Mouse (Mus musculus) embryonic facial prominence, embryonic 15.5 days (tissue): ENCODE data around the gene Dgke. TPM values are rescaled to one million over a fixed set of nuclear protein-coding genes. Genes with fewer than 3 reads are reported as not detected.
"Not testable (repeated sequence)": the region's sequence is repeated elsewhere in the genome, so short reads cannot be mapped to it uniquely, and the experiment has no call there.

Experiments
- ATAC-seq: fragments of 200-750 bp; cut with Nextera tagmentation; 2 replicates; pipeline ENCODE4 v1.8.0; 2017; ENCODE audit warnings: low read depth, moderate TSS enrichment; ENCODE audit not compliant: insufficient number of reproducible peaks, low FRiP score, low TSS enrichment
- H3K27ac ChIP-seq: fragments of 300-500 bp; sonication (generic); replicated peaks from 2 replicates; pipeline ENCODE4 v1.5.1; 2015; ENCODE audit warnings: mild to moderate bottlenecking, inconsistent platforms
- H3K27me3 ChIP-seq: fragments of 300-500 bp; sonication (generic); 2 replicates; pipeline ENCODE4 v1.6.1; 2015; ENCODE audit warnings: inconsistent platforms
- H3K36me3 ChIP-seq: fragments of 300-500 bp; sonication (generic); 2 replicates; pipeline ENCODE4 v1.6.1; 2015; ENCODE audit warnings: mild to moderate bottlenecking, inconsistent platforms
- H3K4me1 ChIP-seq: fragments of 300-500 bp; sonication (generic); 2 replicates; pipeline ENCODE4 v1.6.1; 2015; ENCODE audit warnings: inconsistent platforms
- H3K4me2 ChIP-seq: fragments of 300-500 bp; sonication (generic); replicated peaks from 2 replicates; pipeline ENCODE4 v1.6.1; 2015; ENCODE audit warnings: mild to moderate bottlenecking, inconsistent platforms
- H3K4me3 ChIP-seq: fragments of 300-500 bp; sonication (generic); replicated peaks from 2 replicates; pipeline ENCODE4 v1.5.1; 2015; ENCODE audit warnings: mild to moderate bottlenecking, inconsistent platforms
- H3K9ac ChIP-seq: fragments of 300-500 bp; sonication (generic); 2 replicates; pipeline ENCODE4 v1.6.1; 2015; ENCODE audit warnings: inconsistent platforms
- H3K9me3 ChIP-seq: fragments of 300-500 bp; sonication (generic); replicated peaks from 2 replicates; pipeline ENCODE4 v1.6.1; 2016; ENCODE audit warnings: inconsistent platforms
- WGBS: fragments of 180-500 bp; shearing (Covaris S2); methylation state at CpG from one replicate; pipeline ENCODE4 v1.1.7; 2015; 5-methylcytosine and 5-hydroxymethylcytosine counted together
- polyA plus RNA-seq: library from polyadenylated mRNA; unstranded; fragments of >200 nt; fragmentation: Nextera tagmentation; extraction: Ambion mirVana; gene quantifications from 2 replicates; pipeline ENCODE4 v1.2.1, GENCODE M21; 2015

Gene Dgke
- polyA plus RNA-seq, 1 experiment from 2014 or later = 4.0 TPM

- Histone ChIP-seq H3K4me3 (no peak overlapping the region), H3K9me3 (no peaks in the 10 kb centered on the region), H3K9ac (no peak overlapping the region), H3K27me3 (no peaks in the 10 kb centered on the region), H3K4me1 (no peaks in the 10 kb centered on the region), H3K27ac (no peak overlapping the region), H3K4me2 (no peak overlapping the region), H3K36me3 (no peaks in the 10 kb centered on the region)
- 64% methylated on average over 9 of the region's 9 CpGs for WGBS
- no peak for ATAC-seq
These were observed 26.1 kb upstream of the Dgke start for GRCm38 (mm10) chr11:89092714-89093113.

GRCm38 (mm10) chr11:89090359-89090758 is 23.7 kb upstream of the Dgke start:
- not testable (repeated sequence) for H3K9me3 ChIP-seq, H3K4me2 ChIP-seq, H3K4me3 ChIP-seq, H3K27me3 ChIP-seq, H3K4me1 ChIP-seq, H3K27ac ChIP-seq, H3K9ac ChIP-seq, ATAC-seq, H3K36me3 ChIP-seq
- WGBS = 91% methylated on average over 6 of the region's 7 CpGs

GRCm38 (mm10) chr11:89088754-89089153 is 22.1 kb upstream of the Dgke start:
- no peak overlapping the region for H3K4me3 ChIP-seq
- H3K9ac ChIP-seq = no peak overlapping the region
- H3K9me3 ChIP-seq = no peaks in the 10 kb centered on the region
- no peaks in the 10 kb centered on the region for H3K4me1 ChIP-seq
- no peaks in the 10 kb centered on the region for H3K36me3 ChIP-seq
- 93% methylated on average over 4 of the region's 4 CpGs for WGBS
- H3K4me2 ChIP-seq = no peak overlapping the region
- H3K27ac ChIP-seq = no peak overlapping the region
- no peak for ATAC-seq
- no peaks in the 10 kb centered on the region for H3K27me3 ChIP-seq

GRCm38 (mm10) chr11:89086208-89086809 is 19.7 kb upstream of the Dgke start:
- no peak for ATAC-seq
- no peak overlapping the region for H3K4me2 ChIP-seq
- WGBS = 79% methylated on average over 10 of the region's 10 CpGs

GRCm38 (mm10) chr11:89084601-89085000 is 18.0 kb upstream of the Dgke start:
- no peak overlapping the region for H3K9ac ChIP-seq
- whole genome bisulfite sequencing = 33% methylated on average over 7 of the region's 7 CpGs
- H3K9me3 ChIP-seq = no peaks in the 10 kb centered on the region
- H3K36me3 ChIP-seq = no peaks in the 10 kb centered on the region
- no peaks in the 10 kb centered on the region for H3K27me3 ChIP-seq
- ATAC-seq = no peak
- H3K4me1 ChIP-seq = no peaks in the 10 kb centered on the region
- H3K4me2 ChIP-seq = no peak overlapping the region
- H3K27ac ChIP-seq = no peak overlapping the region
- H3K4me3 ChIP-seq = no peak overlapping the region

More at GRCm38 (mm10) chr11:89086208-89086809, 19.7 kb upstream of the Dgke start:
- no peak overlapping the region for H3K4me3 ChIP-seq
- H3K27ac ChIP-seq = no peak overlapping the region
- H3K27me3 ChIP-seq = no peaks in the 10 kb centered on the region
- no peaks in the 10 kb centered on the region for H3K9me3 ChIP-seq
- H3K4me1 ChIP-seq = no peaks in the 10 kb centered on the region
- H3K9ac ChIP-seq = no peak overlapping the region
- H3K36me3 ChIP-seq = no peaks in the 10 kb centered on the region

GRCm38 (mm10) chr11:89082691-89083090 is 16.0 kb upstream of the Dgke start:
- H3K36me3 ChIP-seq, H3K9me3 ChIP-seq: not testable (repeated sequence)
- 73% methylated on average over 3 of the region's 3 CpGs for WGBS

GRCm38 (mm10) chr11:89081906-89082305 is 15.3 kb upstream of the Dgke start:
- not testable (repeated sequence) for H3K4me3 ChIP-seq, H3K9ac ChIP-seq, ATAC-seq, H3K9me3 ChIP-seq, H3K36me3 ChIP-seq, H3K27me3 ChIP-seq, H3K27ac ChIP-seq, H3K4me2 ChIP-seq, H3K4me1 ChIP-seq
- 44% methylated on average over 5 of the region's 5 CpGs for WGBS

More at GRCm38 (mm10) chr11:89082691-89083090, 16.0 kb upstream of the Dgke start:
- H3K4me2 ChIP-seq, H3K4me3 ChIP-seq, H3K4me1 ChIP-seq, H3K27me3 ChIP-seq, ATAC-seq, H3K9ac ChIP-seq, H3K27ac ChIP-seq: not testable (repeated sequence)

- Histone ChIP-seq H3K9ac (no peak overlapping the region), H3K4me1 (no peaks in the 10 kb centered on the region), H3K27ac (no peak overlapping the region), H3K36me3 (no peaks in the 10 kb centered on the region), H3K27me3 (no peaks in the 10 kb centered on the region), H3K4me2 (no peak overlapping the region), H3K9me3 (no peaks in the 10 kb centered on the region), H3K4me3 (no peak overlapping the region)
- no peak for ATAC-seq
- WGBS = 75% methylated on average over 16 of the region's 16 CpGs
These were observed 12.5 kb upstream of the Dgke start for GRCm38 (mm10) chr11:89078996-89079680.

GRCm38 (mm10) chr11:89078305-89078704 is 11.7 kb upstream of the Dgke start:
- Histone ChIP-seq H3K4me2 (no peak overlapping the region), H3K4me3 (no peak overlapping the region), H3K27me3 (no peaks in the 10 kb centered on the region), H3K9me3 (no peaks in the 10 kb centered on the region), H3K4me1 (no peaks in the 10 kb centered on the region), H3K9ac (no peak overlapping the region), H3K27ac (no peak overlapping the region), H3K36me3 (no peaks in the 10 kb centered on the region)
- WGBS = 83% methylated on average over 3 of the region's 3 CpGs
- no peak for ATAC-seq

- WGBS = 77% methylated on average over 8 of the region's 8 CpGs
- Histone ChIP-seq H3K27me3 (no peaks in the 10 kb centered on the region), H3K9ac (no peak overlapping the region), H3K27ac (no peak overlapping the region), H3K4me3 (no peak overlapping the region), H3K4me1 (no peaks in the 10 kb centered on the region), H3K4me2 (no peak overlapping the region), H3K9me3 (no peaks in the 10 kb centered on the region), H3K36me3 (no peaks in the 10 kb centered on the region)
- ATAC-seq = no peak
These were observed 11.0 kb upstream of the Dgke start for GRCm38 (mm10) chr11:89077601-89078000.

- H3K27me3 ChIP-seq = no peaks in the 10 kb centered on the region
- no peak overlapping the region for H3K4me3 ChIP-seq
- no peak overlapping the region for H3K4me2 ChIP-seq
- H3K9ac ChIP-seq = no peak overlapping the region
- 71% methylated on average over 4 of the region's 4 CpGs for WGBS
- H3K36me3 ChIP-seq = no peaks in the 10 kb centered on the region
- H3K27ac ChIP-seq = no peak overlapping the region
- no peak for ATAC-seq
- H3K4me1 ChIP-seq = no peaks in the 10 kb centered on the region
- no peaks in the 10 kb centered on the region for H3K9me3 ChIP-seq
These were observed 9.7 kb upstream of the Dgke start for GRCm38 (mm10) chr11:89076370-89076821.
